Mouse (Mus musculus): ENCODE measurements around the gene Carnmt1. TPM values are rescaled to one million over a fixed set of nuclear protein-coding genes. Genes with fewer than 3 reads are reported as not detected.

The Carnmt1 gene
- 5.4 TPM for polyA plus RNA-seq (2012; fragmentation: generic; extraction: Trizol)
- long read RNA-seq, experiment 1, full-length matches to known transcripts: 11 of 17 reads
- long read RNA-seq, experiment 1, partial matches to known transcripts: 1 of 17 reads
- long read RNA-seq, experiment 1, other reads (novel, unspliced or antisense): 5 of 17 reads
- long read RNA-seq, experiment 2, full-length matches to known transcripts: 68 of 88 reads
- long read RNA-seq, experiment 2, partial matches to known transcripts: 2 of 88 reads
- long read RNA-seq, experiment 2, other reads (novel, unspliced or antisense): 18 of 88 reads

- TF ChIP-seq CTCF (IDR thresholded peaks at IDR 0.05; ENCODE audit: control insufficient read depth, insufficient read depth, insufficient read length) (no peak), MAX (IDR thresholded peaks at IDR 0.05) (peak; percentile 32)
- Histone ChIP-seq H3K36me3 (ENCODE audit: control insufficient read depth, insufficient read depth) (no peaks in the 10 kb centered on the region), H3K79me3 (ENCODE audit: low read depth) (peaks cover 41% of the 10 kb centered on the region), H3ac (ENCODE audit: control insufficient read depth, insufficient read length, low read depth) (peak within 1 kb of the TSS; percentile 64), H3K4me3 (ENCODE audit: insufficient read depth, poor library complexity, severe bottlenecking) (peak within 1 kb of the TSS; percentile 72), H3K79me2 (ENCODE audit: control insufficient read depth, insufficient read depth) (peaks cover 48% of the 10 kb centered on the region), H3K27me3 (ENCODE audit: control insufficient read depth, insufficient read depth, insufficient read length) (no peaks in the 10 kb centered on the region)
Observed at GRCm38 (mm10) chr19:18670608-18671007, at the start of gene Carnmt1. Gene Carnmt1 (plus strand): TSS chr19:18670764.

DNA sequence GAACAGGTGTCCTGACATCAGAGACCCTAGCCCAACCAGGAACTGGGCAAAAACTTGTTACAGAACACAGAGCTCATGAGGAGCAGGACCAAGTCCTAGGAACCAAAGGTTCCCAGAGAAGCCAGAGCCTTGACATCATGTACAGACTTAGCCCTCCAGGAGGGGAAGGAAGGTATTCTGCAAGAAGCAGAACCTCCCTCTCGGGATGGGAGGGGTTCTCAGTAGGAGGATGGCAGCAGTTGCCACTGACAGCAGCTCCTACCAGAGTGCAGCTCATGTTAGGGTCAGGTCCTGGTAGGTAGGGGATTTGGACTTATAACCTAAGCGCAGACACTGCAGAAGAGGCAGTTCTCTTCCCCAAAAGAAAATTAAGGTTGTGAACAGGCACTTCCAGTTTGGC is 46.7 kb upstream of the Carnmt1 start:
- H3K27me3 ChIP-seq (ENCODE audit: control insufficient read depth, insufficient read depth, insufficient read length): no peaks in the 10 kb centered on the region
- H3K4me3 ChIP-seq (ENCODE audit: insufficient read depth, poor library complexity, severe bottlenecking): no peak overlapping the region
- TF ChIP-seq MYOG (IDR thresholded peaks at IDR 0.05; ENCODE audit: control insufficient read depth, extremely low read depth, insufficient read length) (no peak), MYOD1 (IDR thresholded peaks at IDR 0.05; ENCODE audit: control insufficient read depth, insufficient read length, low read depth) (no peak), USF1 (IDR thresholded peaks at IDR 0.05; ENCODE audit: low read depth) (no peak), CEBPB (IDR thresholded peaks at IDR 0.05; ENCODE audit: low read depth) (no peak), MAX (IDR thresholded peaks at IDR 0.05) (no peak), FOSL1 (IDR thresholded peaks at IDR 0.05; ENCODE audit: insufficient read depth, low read length, poor library complexity, severe bottlenecking) (no peak), CTCF (IDR thresholded peaks at IDR 0.05; ENCODE audit: control insufficient read depth, insufficient read depth, insufficient read length) (no peak)
- peaks cover 31% of the 10 kb centered on the region for H3K79me3 ChIP-seq (ENCODE audit: low read depth)
- no peak overlapping the region for H3ac ChIP-seq (ENCODE audit: control insufficient read depth, insufficient read length, low read depth)
- H3K79me2 ChIP-seq (ENCODE audit: control insufficient read depth, insufficient read depth): peaks cover 70% of the 10 kb centered on the region
- no peaks in the 10 kb centered on the region for H3K36me3 ChIP-seq (ENCODE audit: control insufficient read depth, insufficient read depth)

GRCm38 (mm10) chr19:18629589-18629988 is 41.0 kb upstream of the Carnmt1 start:
- Histone ChIP-seq H3ac (ENCODE audit: control insufficient read depth, insufficient read length, low read depth) (no peak overlapping the region), H3K79me3 (ENCODE audit: low read depth) (peaks cover 36% of the 10 kb centered on the region), H3K36me3 (ENCODE audit: control insufficient read depth, insufficient read depth) (no peaks in the 10 kb centered on the region), H3K79me2 (ENCODE audit: control insufficient read depth, insufficient read depth) (peaks cover 62% of the 10 kb centered on the region), H3K4me3 (ENCODE audit: insufficient read depth, poor library complexity, severe bottlenecking) (no peak overlapping the region), H3K27me3 (ENCODE audit: control insufficient read depth, insufficient read depth, insufficient read length) (no peaks in the 10 kb centered on the region)
- TF ChIP-seq USF1 (IDR thresholded peaks at IDR 0.05; ENCODE audit: low read depth) (no peak), MYOD1 (IDR thresholded peaks at IDR 0.05; ENCODE audit: control insufficient read depth, insufficient read length, low read depth) (no peak), CTCF (IDR thresholded peaks at IDR 0.05; ENCODE audit: control insufficient read depth, insufficient read depth, insufficient read length) (no peak), MAX (IDR thresholded peaks at IDR 0.05) (no peak), MYOG (IDR thresholded peaks at IDR 0.05; ENCODE audit: control insufficient read depth, extremely low read depth, insufficient read length) (no peak), FOSL1 (IDR thresholded peaks at IDR 0.05; ENCODE audit: insufficient read depth, low read length, poor library complexity, severe bottlenecking) (no peak), CEBPB (IDR thresholded peaks at IDR 0.05; ENCODE audit: low read depth) (no peak)

DNA sequence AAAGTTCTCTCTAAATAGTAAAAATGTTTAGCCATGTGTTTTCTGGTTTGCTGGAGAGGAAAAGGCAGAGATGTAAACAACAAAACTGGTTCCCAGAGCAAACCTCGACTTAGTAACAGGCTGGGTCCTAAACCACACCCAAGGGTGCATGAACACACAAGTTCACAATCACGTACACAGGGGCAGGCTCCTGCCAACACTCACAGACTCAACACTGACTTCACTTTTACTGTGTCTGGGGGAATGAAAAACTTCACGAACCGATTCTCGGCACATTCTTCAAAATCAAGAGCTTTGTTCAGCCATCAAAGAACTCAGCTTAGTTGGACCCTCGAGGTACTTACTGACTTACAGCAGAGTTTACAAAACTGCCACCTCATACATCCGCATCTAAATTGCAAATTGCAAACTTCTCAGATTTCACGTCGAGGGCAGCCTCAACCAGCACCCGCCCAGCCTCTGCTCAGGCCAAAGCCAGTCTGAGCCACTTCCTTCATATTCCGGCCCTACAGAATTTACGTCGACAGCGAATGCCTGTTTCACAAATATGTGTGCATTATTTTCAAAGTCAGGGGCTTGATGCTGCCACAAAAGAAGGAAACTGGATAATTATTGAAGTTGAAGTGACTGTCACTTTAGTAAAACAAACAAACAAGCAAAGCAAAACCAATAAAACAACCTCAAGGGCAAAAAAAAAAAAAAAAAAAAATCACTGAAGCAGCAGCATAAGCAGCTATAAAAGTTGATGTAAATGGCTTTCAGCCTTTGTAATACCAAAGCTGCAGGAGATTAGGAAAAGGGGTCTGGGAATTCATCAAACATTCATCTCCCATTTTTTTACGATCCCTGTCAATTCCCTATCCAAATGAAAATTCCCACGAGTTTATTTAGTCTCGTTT is 40.1 kb upstream of the Carnmt1 start:
- peak overlapping the region; percentile 74 for H3K4me3 ChIP-seq (ENCODE audit: insufficient read depth, poor library complexity, severe bottlenecking)
- no peak overlapping the region for H3ac ChIP-seq (ENCODE audit: control insufficient read depth, insufficient read length, low read depth)
- H3K27me3 ChIP-seq (ENCODE audit: control insufficient read depth, insufficient read depth, insufficient read length): no peaks in the 10 kb centered on the region
- TF ChIP-seq FOSL1 (IDR thresholded peaks at IDR 0.05; ENCODE audit: insufficient read depth, low read length, poor library complexity, severe bottlenecking): no peak
- TF ChIP-seq MAX (IDR thresholded peaks at IDR 0.05): no peak
- TF ChIP-seq USF1 (IDR thresholded peaks at IDR 0.05; ENCODE audit: low read depth): no peak
- no peak for TF ChIP-seq MYOG (IDR thresholded peaks at IDR 0.05; ENCODE audit: control insufficient read depth, extremely low read depth, insufficient read length)
- TF ChIP-seq MYOD1 (IDR thresholded peaks at IDR 0.05; ENCODE audit: control insufficient read depth, insufficient read length, low read depth): no peak
- no peak for TF ChIP-seq CEBPB (IDR thresholded peaks at IDR 0.05; ENCODE audit: low read depth)
- no peak for TF ChIP-seq CTCF (IDR thresholded peaks at IDR 0.05; ENCODE audit: control insufficient read depth, insufficient read depth, insufficient read length)
- no peaks in the 10 kb centered on the region for H3K36me3 ChIP-seq (ENCODE audit: control insufficient read depth, insufficient read depth)
- H3K79me2 ChIP-seq (ENCODE audit: control insufficient read depth, insufficient read depth): peaks cover 53% of the 10 kb centered on the region
- peaks cover 31% of the 10 kb centered on the region for H3K79me3 ChIP-seq (ENCODE audit: low read depth)

GRCm38 (mm10) chr19:18631161-18631643 is 39.4 kb upstream of the Carnmt1 start:
- no peaks in the 10 kb centered on the region for H3K36me3 ChIP-seq (ENCODE audit: control insufficient read depth, insufficient read depth)
- H3K27me3 ChIP-seq (ENCODE audit: control insufficient read depth, insufficient read depth, insufficient read length): no peaks in the 10 kb centered on the region
- H3K4me3 ChIP-seq (ENCODE audit: insufficient read depth, poor library complexity, severe bottlenecking): peak overlapping the region; percentile 74
- peaks cover 27% of the 10 kb centered on the region for H3K79me3 ChIP-seq (ENCODE audit: low read depth)
- TF ChIP-seq CTCF (IDR thresholded peaks at IDR 0.05; ENCODE audit: control insufficient read depth, insufficient read depth, insufficient read length) (no peak), CEBPB (IDR thresholded peaks at IDR 0.05; ENCODE audit: low read depth) (no peak), FOSL1 (IDR thresholded peaks at IDR 0.05; ENCODE audit: insufficient read depth, low read length, poor library complexity, severe bottlenecking) (no peak), MYOD1 (IDR thresholded peaks at IDR 0.05; ENCODE audit: control insufficient read depth, insufficient read length, low read depth) (no peak), USF1 (IDR thresholded peaks at IDR 0.05; ENCODE audit: low read depth) (no peak), MAX (IDR thresholded peaks at IDR 0.05) (no peak), MYOG (IDR thresholded peaks at IDR 0.05; ENCODE audit: control insufficient read depth, extremely low read depth, insufficient read length) (no peak)
- H3K79me2 ChIP-seq (ENCODE audit: control insufficient read depth, insufficient read depth): peaks cover 46% of the 10 kb centered on the region
- peak overlapping the region; percentile 75 for H3ac ChIP-seq (ENCODE audit: control insufficient read depth, insufficient read length, low read depth)
